Mouse (Mus musculus) layer of hippocampus, postnatal 14 days (tissue): ENCODE results near the gene Rbm42. TPM values are rescaled to one million over a fixed set of nuclear protein-coding genes. Genes with fewer than 3 reads are reported as not detected.

Source experiments
- DNase-seq, 2 experiments: peaks; one replicate each; pipeline ENCODE4 v3.0.0; 2021 to 2022; ENCODE audit warnings: low spot score in 2 of 2, mixed read lengths in 1 of 2
- total RNA-seq, 2 experiments: library from RNA; stranded (reverse); gene quantifications; 2 replicates each; pipeline ENCODE4 v1.2.3; 2021

The Rbm42 gene
- total RNA-seq, 2 experiments from 2014 or later, result 70.4 to 75.5 TPM

DNA sequence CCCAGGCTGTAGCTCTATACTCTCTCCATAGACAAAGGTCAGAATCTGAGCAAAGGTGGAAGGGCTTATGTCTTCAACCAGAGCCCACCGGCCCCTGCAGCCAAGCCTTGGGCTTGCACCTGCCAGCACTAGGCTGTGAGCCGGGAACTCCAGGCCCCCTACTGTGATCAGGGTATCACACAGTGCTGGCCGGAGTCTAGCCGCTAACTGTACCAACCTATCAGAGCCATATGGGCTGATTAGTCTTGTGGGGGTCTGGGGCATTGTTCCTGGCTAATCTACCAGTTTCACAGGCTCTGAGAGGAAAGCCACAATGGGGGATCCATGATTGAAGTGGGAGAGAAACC is 58.5 kb downstream of the Rbm42 start:
- no peak for DNase-seq

Other genes with a start within 250 kb of the Rbm42 start
- gene Tyrobp, start 236.6 kb downstream of the Rbm42 start, total RNA-seq, result 10 to 100 TPM; 26.7 to 30.1 TPM
- gene Hcst, start 230.5 kb downstream of the Rbm42 start, total RNA-seq, result not detected
- 1 to 10 TPM; 3.7 to 3.8 TPM for gene Nfkbid, start 228.6 kb downstream of the Rbm42 start, total RNA-seq
- 100 to 1,000 TPM; 981 to 987 TPM for gene Aplp1, start 204.8 kb downstream of the Rbm42 start, total RNA-seq
- gene Kirrel2, start 192.6 kb downstream of the Rbm42 start, total RNA-seq, result 10 to 100 TPM in 1 of 2 experiments, 1 to 10 TPM in 1; 8.5 to 15.5 TPM
- 1 to 10 TPM; 1.2 to 1.3 TPM for gene Nphs1, start 192.0 kb downstream of the Rbm42 start, total RNA-seq
- not detected for gene Prodh2, start 156.7 kb downstream of the Rbm42 start, total RNA-seq
- 100 to 1,000 TPM; 160 to 163 TPM for gene Arhgap33, start 115.3 kb downstream of the Rbm42 start, total RNA-seq
- 1 to 10 TPM; 6.2 to 6.6 TPM for gene Hspb6, start 98.1 kb downstream of the Rbm42 start, total RNA-seq
- gene Proser3, start 98.0 kb downstream of the Rbm42 start, total RNA-seq, result 1 to 10 TPM; 4.9 to 5.9 TPM
- 10 to 100 TPM; 34.1 to 43.4 TPM for gene Lin37, start 90.5 kb downstream of the Rbm42 start, total RNA-seq
- 10 to 100 TPM; 57.4 to 62.5 TPM for gene U2af1l4, start 87.0 kb downstream of the Rbm42 start, total RNA-seq
- gene Gm49396, start 87.0 kb downstream of the Rbm42 start, total RNA-seq, result 1 to 10 TPM; 4.7 to 5.3 TPM
- 10 to 100 TPM; 77.0 to 84.1 TPM for gene Psenen, start 86.7 kb downstream of the Rbm42 start, total RNA-seq
- gene Igflr1, start 84.9 kb downstream of the Rbm42 start, total RNA-seq, result 1 to 10 TPM; 2.1 to 3.7 TPM
- 10 to 100 TPM; 46.1 to 54.4 TPM for gene Kmt2b, start 61.6 kb downstream of the Rbm42 start, total RNA-seq
- not detected for gene Zbtb32, start 51.4 kb downstream of the Rbm42 start, total RNA-seq
- gene Upk1a, start 37.5 kb downstream of the Rbm42 start, total RNA-seq, result under 1 TPM in 1 of 2 experiments, not detected in 1; 0.52 TPM
- gene Cox6b1, start 24.2 kb downstream of the Rbm42 start, total RNA-seq, result 100 to 1,000 TPM; 793 to 817 TPM
- gene Etv2, start 14.5 kb downstream of the Rbm42 start, total RNA-seq, result not detected
- 1 to 10 TPM; 4.5 to 5.0 TPM for gene Haus5, start 14.7 kb upstream of the Rbm42 start, total RNA-seq
- not detected for gene Pmis2, start 21.3 kb upstream of the Rbm42 start, total RNA-seq
- gene 2200002J24Rik, start 48.6 kb upstream of the Rbm42 start, total RNA-seq, result not detected
- 1 to 10 TPM in 1 of 2 experiments, under 1 TPM in 1; 0.79 to 1.4 TPM for gene Atp4a, start 61.9 kb upstream of the Rbm42 start, total RNA-seq
- gene Tmem147, start 79.2 kb upstream of the Rbm42 start, total RNA-seq, result 100 to 1,000 TPM; 127 to 143 TPM
- gene Gapdhs, start 93.4 kb upstream of the Rbm42 start, total RNA-seq, result not detected
- 10 to 100 TPM in 1 of 2 experiments, 1 to 10 TPM in 1; 6.8 to 10.7 TPM for gene Sbsn, start 101.2 kb upstream of the Rbm42 start, total RNA-seq
- 1 to 10 TPM; 1.3 to 2.2 TPM for gene Dmkn, start 113.4 kb upstream of the Rbm42 start, total RNA-seq
- not detected for gene Krtdap, start 137.6 kb upstream of the Rbm42 start, total RNA-seq
- gene Ffar2, start 173.5 kb upstream of the Rbm42 start, total RNA-seq, result not detected
- gene Ffar3, start 205.9 kb upstream of the Rbm42 start, total RNA-seq, result under 1 TPM; 0.24 to 0.32 TPM
- not detected for gene Ffar1, start 211.2 kb upstream of the Rbm42 start, total RNA-seq
- gene Cd22, start 230.0 kb upstream of the Rbm42 start, total RNA-seq, result not detected